Mouse (Mus musculus) kidney, adult 9 months (tissue): ENCODE results near the gene Aftph.

Experiments used
- DNase-seq: peaks from one replicate; pipeline ENCODE4 v3.0.0; 2022

Gene Aftph

GRCm38 (mm10) chr11:20646986-20647726, 94.2 kb downstream of the Aftph start:
- DNase-seq: no peak

DNA sequence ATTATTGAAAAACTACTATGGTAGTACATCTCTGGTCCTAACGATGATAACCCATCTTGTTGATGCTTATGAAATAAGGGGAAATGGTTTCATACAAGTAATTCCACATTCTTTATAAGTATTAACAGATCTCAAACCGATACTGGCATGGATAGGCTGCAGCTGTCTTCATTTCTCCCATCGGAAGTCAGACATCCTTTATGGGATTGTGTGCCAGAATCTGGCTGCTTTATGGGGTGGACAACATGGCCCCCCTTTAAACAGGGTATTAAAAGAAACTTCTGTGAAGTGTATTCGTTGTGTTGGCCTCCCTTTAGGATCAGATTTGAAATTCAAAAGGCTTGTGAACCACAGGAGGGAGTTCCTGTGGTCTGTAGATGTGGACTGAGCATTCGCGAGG, 95.2 kb downstream of the Aftph start:
- no peak for DNase-seq

DNA sequence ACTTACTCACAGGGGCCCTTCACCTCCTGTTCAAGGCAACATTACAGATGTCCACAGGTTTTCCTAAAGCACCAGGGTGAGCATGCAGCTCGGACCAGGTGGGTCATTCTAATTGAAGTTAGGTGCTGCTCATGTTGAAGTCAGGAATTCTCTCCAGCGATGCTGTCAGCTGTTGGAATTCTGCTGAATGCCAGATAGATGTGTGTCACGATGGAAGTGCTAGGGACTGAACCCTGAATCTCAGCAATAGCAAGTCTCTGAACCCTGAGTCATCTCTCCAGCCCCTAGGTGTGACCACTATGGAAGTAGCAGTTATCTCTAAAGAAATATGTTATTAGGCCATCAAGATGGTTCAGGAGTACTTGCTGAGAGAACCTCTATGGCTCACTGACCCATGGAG, 95.9 kb downstream of the Aftph start:
- no peak for DNase-seq

- peak; percentile 37 for DNase-seq
Measured at GRCm38 (mm10) chr11:20644872-20645271, 96.5 kb downstream of the Aftph start.

DNA sequence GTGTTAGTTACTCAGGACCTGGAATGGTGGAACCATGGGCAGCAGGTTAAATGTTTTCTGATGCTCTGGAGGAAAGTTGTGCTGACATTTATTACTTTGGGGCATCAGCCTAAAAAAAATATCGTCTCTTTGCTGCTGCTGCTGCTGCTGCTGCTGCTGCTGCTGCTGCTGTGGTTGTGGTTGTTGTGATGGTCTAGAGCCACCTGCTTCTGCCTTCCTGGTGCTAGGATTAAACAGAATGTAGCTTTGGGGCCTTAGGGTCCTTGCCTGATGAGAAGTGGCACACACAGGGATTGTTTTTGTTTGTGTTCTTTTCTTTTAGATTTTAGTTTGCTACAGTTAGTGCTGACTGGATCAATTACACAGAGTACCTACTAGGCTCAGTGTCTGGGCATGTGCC, 97.2 kb downstream of the Aftph start:
- DNase-seq: no peak

- DNase-seq: peak; percentile 34
Measured at GRCm38 (mm10) chr11:20643161-20643560, 98.2 kb downstream of the Aftph start.

DNA sequence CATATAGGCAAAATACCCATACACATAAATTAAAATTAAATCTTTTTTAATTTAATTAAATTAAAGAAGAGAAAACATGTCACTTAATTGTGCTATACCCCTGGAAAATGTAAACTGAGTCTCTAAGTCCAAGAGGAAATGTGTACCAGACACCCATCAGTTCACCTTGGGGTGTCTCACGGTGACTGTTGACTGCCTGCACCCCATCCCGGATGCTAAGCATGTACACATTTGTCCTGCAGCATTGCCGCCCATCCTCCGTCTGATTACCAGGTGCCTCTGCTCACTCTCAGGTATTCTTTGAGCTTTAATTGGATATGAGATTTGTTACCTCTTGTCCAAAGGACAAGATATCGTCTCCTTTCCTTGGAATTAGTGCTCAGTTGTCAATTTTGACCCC, 99.1 kb downstream of the Aftph start:
- no peak for DNase-seq

DNA sequence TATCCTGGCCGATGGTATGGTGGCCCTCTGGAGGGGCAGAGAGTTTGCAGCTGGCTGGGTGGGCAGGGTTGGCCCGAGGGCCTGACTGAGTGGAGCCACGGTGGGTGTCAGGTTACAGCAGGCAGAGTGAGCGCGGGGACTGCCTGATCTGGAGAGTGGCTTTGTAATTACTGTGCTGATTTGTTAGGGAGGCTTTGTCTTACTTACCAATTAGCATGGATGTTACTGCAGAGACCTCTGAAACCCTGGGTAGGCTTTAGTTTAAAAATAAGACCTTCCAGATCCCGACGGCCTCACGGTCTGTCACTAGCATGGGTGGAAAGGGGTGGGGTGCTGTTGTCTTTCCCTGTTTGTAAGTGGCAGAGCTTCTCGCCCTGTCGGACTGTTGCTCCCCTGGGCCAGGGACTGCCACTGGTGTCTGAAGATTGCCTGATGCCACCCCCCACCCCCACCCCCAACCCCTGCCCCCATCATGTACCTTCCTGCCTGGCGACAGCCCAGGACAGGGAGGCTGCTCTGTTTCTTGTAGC, 101.4 kb downstream of the Aftph start:
- DNase-seq: no peak

DNA sequence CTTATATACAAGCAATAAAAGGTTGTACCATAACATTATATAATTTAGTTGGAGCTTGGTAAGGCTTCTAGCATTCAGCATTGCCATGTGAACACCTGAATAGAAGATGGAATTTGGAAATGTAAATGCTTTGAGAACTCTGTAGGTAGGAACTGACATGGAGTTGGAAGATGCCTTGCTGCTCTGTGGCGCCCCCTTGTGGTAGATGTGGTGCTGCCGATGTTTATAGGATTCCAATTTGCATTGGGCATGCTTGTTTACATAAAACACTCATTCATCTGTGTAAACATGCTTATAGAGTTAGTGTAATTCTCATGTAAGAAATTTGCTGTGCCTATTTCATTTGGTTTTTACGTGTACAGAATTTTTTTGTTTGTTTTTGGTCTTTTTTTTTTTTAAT, 102.5 kb downstream of the Aftph start:
- DNase-seq: peak; percentile 80

DNA sequence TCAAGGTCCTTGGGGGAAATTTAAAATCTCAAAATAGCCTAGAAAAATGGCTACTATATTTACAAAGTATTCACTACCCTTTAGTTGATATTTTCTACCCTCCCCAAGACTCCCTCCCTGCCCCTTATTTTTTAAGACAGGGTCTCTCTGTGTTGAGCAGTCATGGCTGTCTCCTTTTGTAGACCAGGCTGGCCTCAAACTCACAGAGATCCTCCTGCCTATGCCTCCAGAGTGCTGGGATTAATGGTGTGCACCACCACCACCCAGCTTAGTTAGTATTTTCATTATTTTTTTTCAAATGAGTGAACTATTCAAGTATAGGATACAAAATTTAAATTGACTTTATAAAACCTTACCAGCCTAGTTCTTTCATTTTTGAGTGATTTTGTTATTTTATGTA, 104.3 kb downstream of the Aftph start:
- DNase-seq: no peak

DNA sequence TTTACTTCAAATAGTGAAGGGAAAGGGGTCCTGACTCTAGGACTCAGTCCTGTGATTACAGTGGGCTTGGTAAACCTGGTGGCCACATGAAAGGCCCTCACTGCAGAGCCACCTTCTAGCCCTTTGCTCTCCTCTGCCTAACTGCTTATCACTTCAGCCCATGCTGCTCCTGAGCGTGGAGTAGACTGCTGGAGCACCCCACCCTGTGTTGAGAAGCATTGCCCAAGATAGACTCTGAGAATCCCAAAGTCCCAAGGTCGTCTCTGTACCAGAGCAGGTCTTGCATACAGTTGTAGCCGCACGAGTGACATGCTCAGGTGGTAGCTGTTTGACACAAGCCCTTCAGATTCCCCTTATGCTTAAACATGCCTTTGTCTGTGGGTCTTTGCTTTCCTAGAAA, 105.3 kb downstream of the Aftph start:
- DNase-seq: peak; percentile 48

- DNase-seq: peak; percentile 49
Measured at GRCm38 (mm10) chr11:20635646-20636045, 105.7 kb downstream of the Aftph start.
